Mouse (Mus musculus) cerebellum, adult 2 months (tissue): ENCODE measurements around the gene Mthfr. TPM values are rescaled to one million over a fixed set of nuclear protein-coding genes. Genes with fewer than 3 reads are reported as not detected.
A peak's percentile ranks its signal among the peaks of the same experiment; 100 is the strongest.

Source experiments
- DNase-seq, 2 experiments: peaks; one replicate each; pipeline ENCODE4 v3.0.0; 2021
- H3K27ac ChIP-seq: fragments of 200-500 bp; 2 replicates; pipeline ENCODE4 v1.5.1; 2012; ENCODE audit warnings: low read length, control low read depth, inconsistent platforms; ENCODE audit not compliant: insufficient read depth
- H3K27me3 ChIP-seq: fragments of 200-500 bp; 2 replicates; pipeline ENCODE4 v1.6.1; 2012; ENCODE audit warnings: inconsistent platforms, mild to moderate bottlenecking, low read length, moderate library complexity; ENCODE audit not compliant: control insufficient read depth, insufficient read depth
- H3K4me1 ChIP-seq: fragments of 200-500 bp; 2 replicates; pipeline ENCODE4 v1.6.1; 2011; ENCODE audit warnings: low read length; ENCODE audit not compliant: control insufficient read depth, insufficient read depth
- H3K4me3 ChIP-seq: fragments of 200-500 bp; replicated peaks from 2 replicates; pipeline ENCODE3; 2011; ENCODE audit warnings: mild to moderate bottlenecking, low read depth, low read length, control low read depth; ENCODE audit not compliant: insufficient read depth
- CTCF ChIP-seq: fragments of 200-500 bp; IDR thresholded peaks from 2 replicates; pipeline ENCODE4 v1.5.1; 2011; ENCODE audit warnings: low read depth, mild to moderate bottlenecking, control low read depth, low read length, moderate library complexity, borderline replicate concordance; ENCODE audit not compliant: insufficient read depth
- POLR2A ChIP-seq: fragments of 200-500 bp; IDR thresholded peaks from 2 replicates; pipeline ENCODE4 v1.6.1; 2011; ENCODE audit warnings: low read length, control low read depth, borderline replicate concordance; ENCODE audit not compliant: insufficient read depth
- WGBS: fragments of 180-500 bp; shearing (Covaris S2); methylation state at CpG from one replicate; pipeline ENCODE4 v1.1.7; 2018; 5-methylcytosine and 5-hydroxymethylcytosine counted together
- polyA plus RNA-seq: library from polyadenylated mRNA; depleted of rRNA; stranded (reverse); fragments of >200 nt; gene quantifications from 2 replicates; pipeline ENCODE4 v1.2.3, GENCODE M21; 2012

Gene Mthfr
- polyA plus RNA-seq, 1 experiment, result 27.2 TPM

- Histone ChIP-seq H3K4me1 (peaks cover 4% of the 10 kb centered on the region; the same call in 1 of the 2 replicates), H3K4me3 (no peak overlapping the region), H3K27ac (no peak overlapping the region), H3K27me3 (no peaks in the 10 kb centered on the region)
- no peak for DNase-seq
- WGBS, result 100% methylated on average over 1 of the region's 1 CpGs
- TF ChIP-seq POLR2A (no peak), CTCF (no peak)
Measured at GRCm38 (mm10) chr4:148091181-148091580, 52.3 kb downstream of the Mthfr start.

GRCm38 (mm10) chr4:148092551-148093271 is 53.8 kb downstream of the Mthfr start:
- no peak overlapping the region for H3K27ac ChIP-seq
- no peak overlapping the region for H3K4me3 ChIP-seq
- no peak for TF ChIP-seq POLR2A
- no peak for TF ChIP-seq CTCF
- H3K4me1 ChIP-seq, result peaks cover 4% of the 10 kb centered on the region; the same call in 1 of the 2 replicates
- no peaks in the 10 kb centered on the region for H3K27me3 ChIP-seq
- WGBS, result 89% methylated on average over 11 of the region's 11 CpGs
- DNase-seq, result no peak

- Histone ChIP-seq H3K27ac (no peak overlapping the region), H3K4me1 (no peaks in the 10 kb centered on the region), H3K4me3 (no peak overlapping the region), H3K27me3 (no peaks in the 10 kb centered on the region)
- WGBS, result 76% methylated on average over 5 of the region's 5 CpGs
- DNase-seq, result no peak
- TF ChIP-seq POLR2A, result no peak
- no peak for TF ChIP-seq CTCF
Measured at GRCm38 (mm10) chr4:148094161-148094560, 55.3 kb downstream of the Mthfr start.

GRCm38 (mm10) chr4:148095081-148095480 is 56.2 kb downstream of the Mthfr start:
- H3K4me1 ChIP-seq, result no peaks in the 10 kb centered on the region
- no peak for DNase-seq
- TF ChIP-seq POLR2A, result no peak
- TF ChIP-seq CTCF, result no peak
- 81% methylated on average over 4 of the region's 4 CpGs for WGBS
- H3K27ac ChIP-seq, result no peak overlapping the region
- no peak overlapping the region for H3K4me3 ChIP-seq
- H3K27me3 ChIP-seq, result no peaks in the 10 kb centered on the region

- WGBS, result 71% methylated on average over 2 of the region's 2 CpGs
- no peaks in the 10 kb centered on the region for H3K27me3 ChIP-seq
- no peak for TF ChIP-seq CTCF
Measured at GRCm38 (mm10) chr4:148097936-148098335, 59.1 kb downstream of the Mthfr start.

GRCm38 (mm10) chr4:148098666-148099065 is 59.8 kb downstream of the Mthfr start:
- 47% methylated on average over 3 of the region's 3 CpGs for WGBS
- Histone ChIP-seq H3K27me3 (no peaks in the 10 kb centered on the region), H3K27ac (no peak overlapping the region), H3K4me1 (no peaks in the 10 kb centered on the region), H3K4me3 (no peak overlapping the region)
- no peak for DNase-seq
- TF ChIP-seq CTCF, result no peak
- no peak for TF ChIP-seq POLR2A

More at GRCm38 (mm10) chr4:148097936-148098335, 59.1 kb downstream of the Mthfr start:
- DNase-seq, result no peak
- Histone ChIP-seq H3K4me1 (no peaks in the 10 kb centered on the region), H3K4me3 (no peak overlapping the region), H3K27ac (no peak overlapping the region)

- Histone ChIP-seq H3K27me3 (no peaks in the 10 kb centered on the region), H3K27ac (no peak overlapping the region), H3K4me1 (no peaks in the 10 kb centered on the region), H3K4me3 (peak overlapping the region; percentile 36)
- DNase-seq, result peak; percentile 64 to 74
- TF ChIP-seq POLR2A (no peak), CTCF (peak; percentile 64)
- WGBS, result 25% methylated on average over 29 of the region's 29 CpGs
Measured at GRCm38 (mm10) chr4:148101801-148102527, 63.1 kb downstream of the Mthfr start.

- Histone ChIP-seq H3K4me3 (no peak overlapping the region), H3K4me1 (peaks cover 11% of the 10 kb centered on the region), H3K27ac (no peak overlapping the region), H3K27me3 (no peaks in the 10 kb centered on the region)
- no peak for DNase-seq
- TF ChIP-seq POLR2A (no peak), CTCF (no peak)
- 84% methylated on average over 3 of the region's 3 CpGs for WGBS
Measured at GRCm38 (mm10) chr4:148104146-148104545, 65.3 kb downstream of the Mthfr start.
